In genomic region chr6:124485414-124486144, GRCm38 (mm10) we compare ENCODE assay signal across 9 mouse cellular contexts. TPM values are rescaled to one million over a fixed set of nuclear protein-coding genes. Genes with fewer than 3 reads are reported as not detected.
A peak's percentile ranks its signal among the peaks of the same experiment; 100 is the strongest.
DNase-seq lines count a peak whose midpoint lies in the region; ATAC-seq and TF ChIP-seq lines count a peak whose summit lies in the region.
"Had no signal": no experiment of that assay in that cellular context is flagged by ENCODE, and none has a peak within 500 bp of the region (broad histone marks: within the 10 kb centered on the region; RNA-seq: fewer than 3 reads in every experiment).

No protein-coding gene starts in this region.

- no peak overlapping the region for H3K27ac ChIP-seq in heart, embryonic 16.5 days (ENCODE audit: low read length)
- no peak overlapping the region for H3K27ac ChIP-seq in cortical plate, adult 2 months (ENCODE audit: insufficient read depth, low read length)
- H3K27ac ChIP-seq in hindbrain, postnatal 0 days = no peak overlapping the region

- no peaks in the 10 kb centered on the region for H3K79me2 ChIP-seq in myocyte (ENCODE audit: control insufficient read depth, insufficient read depth)

- no peak overlapping the region for H3ac ChIP-seq in myocyte (ENCODE audit: control insufficient read depth, insufficient read length)

- no peaks in the 10 kb centered on the region for H3K4me1 ChIP-seq in heart, embryonic 16.5 days (ENCODE audit: control insufficient read depth, insufficient read depth, low read length)
- H3K4me1 ChIP-seq in cortical plate, adult 2 months (ENCODE audit: control insufficient read depth, insufficient read depth, low read length) = no peaks in the 10 kb centered on the region
- no peaks in the 10 kb centered on the region for H3K4me1 ChIP-seq in hindbrain, postnatal 0 days (ENCODE audit: insufficient read depth, low read length)

- peak; percentile 62; the same call in 1 of the 2 replicates for TF ChIP-seq POLR2A in cortical plate, adult 2 months (IDR thresholded peaks at IDR 0.05; ENCODE audit: extremely low read depth, insufficient read depth, low read length)
- TF ChIP-seq POLR2A in myocyte (IDR thresholded peaks at IDR 0.05; ENCODE audit: insufficient read length, low read depth) = no peak

- no peaks in the 10 kb centered on the region for H3K36me3 ChIP-seq in heart, embryonic 16.5 days (ENCODE audit: control insufficient read depth, insufficient read depth)
- H3K36me3 ChIP-seq in hindbrain, postnatal 0 days (ENCODE audit: insufficient read depth, low read length) = no peaks in the 10 kb centered on the region
- no peaks in the 10 kb centered on the region for H3K36me3 ChIP-seq in myocyte (ENCODE audit: control insufficient read depth, insufficient read depth)

- H3K9ac ChIP-seq in heart, embryonic 16.5 days (ENCODE audit: low read length) = no peak overlapping the region
- H3K9ac ChIP-seq in hindbrain, postnatal 0 days (replicated peaks; ENCODE audit: low read length) = no peak overlapping the region

- no peaks in the 10 kb centered on the region; the same call in 1 of the 2 replicates for H3K27me3 ChIP-seq in heart, embryonic 16.5 days (ENCODE audit: control insufficient read depth, insufficient read depth, low read length)
- no peaks in the 10 kb centered on the region for H3K27me3 ChIP-seq in hindbrain, postnatal 0 days (ENCODE audit: insufficient read depth, low read length)
- no peaks in the 10 kb centered on the region for H3K27me3 ChIP-seq in myocyte (ENCODE audit: control insufficient read depth, insufficient read depth, insufficient read length)

- H3K4me3 ChIP-seq in heart, embryonic 16.5 days (ENCODE audit: low read length) = peak overlapping the region; percentile 13; the same call in 1 of the 2 replicates
- H3K4me3 ChIP-seq in cortical plate, adult 2 months (ENCODE audit: insufficient read depth, low read length) = peak overlapping the region; percentile 29; the same call in 1 of the 2 replicates
- H3K4me3 ChIP-seq in hindbrain, postnatal 0 days (ENCODE audit: low read length) = peak overlapping the region; percentile 26
- no peak overlapping the region for H3K4me3 ChIP-seq in myocyte

- no peaks in the 10 kb centered on the region for H3K9me3 ChIP-seq in heart, embryonic 16.5 days (replicated peaks; ENCODE audit: control insufficient read depth, low read length)
- no peaks in the 10 kb centered on the region for H3K9me3 ChIP-seq in hindbrain, postnatal 0 days (ENCODE audit: low read length)

- 29% methylated on average over 21 of the region's 21 CpGs for WGBS in heart, embryonic 16.5 days
- WGBS in hindbrain, postnatal 0 days = 29% methylated on average over 21 of the region's 21 CpGs

- no peak for TF ChIP-seq CTCF in cortical plate, adult 2 months (IDR thresholded peaks at IDR 0.05; ENCODE audit: extremely low read depth, insufficient read depth, low read length)
- TF ChIP-seq CTCF in hindbrain, postnatal 0 days (IDR thresholded peaks at IDR 0.05; ENCODE audit: low read depth) = no peak

- H3K4me2 ChIP-seq in heart, embryonic 16.5 days (ENCODE audit: low read depth, low read length) = peak overlapping the region; percentile 48
- H3K4me2 ChIP-seq in hindbrain, postnatal 0 days (ENCODE audit: low read depth, low read length) = peak overlapping the region; percentile 41
- H3K4me2 ChIP-seq in myocyte (ENCODE audit: low read depth) = peak overlapping the region; percentile 90

- DNase-seq in heart, adult 11 months = no peak
- peak; percentile 73 for DNase-seq in hindbrain, postnatal 0 days (ENCODE audit: low spot score)
- no peak for DNase-seq in adrenal gland, adult 18-20 months (ENCODE audit: low spot score in 2 of 2)
- no peak for DNase-seq in cerebellum, postnatal 36 days
- DNase-seq in adrenal gland, adult 2 months = no peak
- DNase-seq: gastrocnemius, postnatal 36 days had no signal

- no peak for ATAC-seq in heart, embryonic 16.5 days (replicated peaks; ENCODE audit: extremely low read depth, insufficient read depth, low FRiP score)
- ATAC-seq in hindbrain, postnatal 0 days = peak; percentile 93

TF ChIP-seq in myocyte, 11 proteins besides CTCF, POLR2A, EP300 and RAD21:
- no peak for TF ChIP-seq E2F4 (IDR thresholded peaks at IDR 0.05; ENCODE audit: insufficient read depth)
- no peak for TF ChIP-seq USF1 (IDR thresholded peaks at IDR 0.05; ENCODE audit: low read depth)
- no peak for TF ChIP-seq POLR2AphosphoS2 (IDR thresholded peaks at IDR 0.05; ENCODE audit: insufficient read length, low read depth)
- TF ChIP-seq MYOG (IDR thresholded peaks at IDR 0.05; ENCODE audit: control insufficient read depth in 1 of 3, insufficient read depth in 1 of 3, insufficient read length in 2 of 3, low read depth in 2 of 3) = no peak
- no peak for TF ChIP-seq TCF12 (IDR thresholded peaks at IDR 0.05; ENCODE audit: insufficient read depth, poor library complexity, severe bottlenecking)
- no peak for TF ChIP-seq TCF3 (IDR thresholded peaks at IDR 0.05; ENCODE audit: insufficient read length, low read depth)
- no peak for TF ChIP-seq MAX (IDR thresholded peaks at IDR 0.05; ENCODE audit: low read depth)
- no peak for TF ChIP-seq SRF (IDR thresholded peaks at IDR 0.05; ENCODE audit: control insufficient read depth, insufficient read length, low read depth)
- TF ChIP-seq REST (IDR thresholded peaks at IDR 0.05; ENCODE audit: insufficient read depth, insufficient read length) = no peak

RNA-seq across cellular contexts. Expression of gene C1rl, which starts 7.3 kb away (rescaled TPM):
- polyA plus RNA-seq in heart, embryonic 16.5 days (2015; fragmentation: Nextera tagmentation; extraction: Ambion mirVana) = 0.34 and 0.42 TPM in 2 replicates
- polyA plus RNA-seq in cortical plate, adult 2 months (2012; rRNA removed) = 0.19 and 0.38 TPM in 2 replicates
- total RNA-seq in hindbrain, postnatal 0 days (2014; rRNA removed) = 0.31 and 0.68 TPM in 2 replicates
- 0.39 and 0.41 TPM in 2 replicates for polyA plus RNA-seq in hindbrain, postnatal 0 days (2015; fragmentation: Nextera tagmentation; extraction: Ambion mirVana)
- polyA plus RNA-seq in myocyte (2012; fragmentation: generic; extraction: Trizol) = 1.2 TPM
- total RNA-seq in adrenal gland, adult 18-20 months (2021) = 10 to 100 TPM; 22.7 to 22.8 TPM
- total RNA-seq in adrenal gland, adult 2 months (2021) = 10 to 100 TPM; 20.6 to 22.0 TPM
- polyA plus RNA-seq in adrenal gland, adult 2 months (2012; rRNA removed) = 11.2 and 13.4 TPM in 2 replicates

RNA-seq across cellular contexts. Expression of gene Clstn3, which starts 21.0 kb away (rescaled TPM):
- 0.87 TPM in 2 replicates for polyA plus RNA-seq in heart, embryonic 16.5 days (2015; fragmentation: Nextera tagmentation; extraction: Ambion mirVana)
- 280 TPM in 2 replicates for polyA plus RNA-seq in cortical plate, adult 2 months (2012; rRNA removed)
- 338 and 342 TPM in 2 replicates for total RNA-seq in hindbrain, postnatal 0 days (2014; rRNA removed)
- 171 and 184 TPM in 2 replicates for polyA plus RNA-seq in hindbrain, postnatal 0 days (2015; fragmentation: Nextera tagmentation; extraction: Ambion mirVana)
- 2.2 TPM for polyA plus RNA-seq in myocyte (2012; fragmentation: generic; extraction: Trizol)
- total RNA-seq in adrenal gland, adult 18-20 months (2021) = 100 to 1,000 TPM; 107 to 199 TPM
- 100 to 1,000 TPM in 1 of 2 experiments, 10 to 100 TPM in 1; 91.8 to 146 TPM for total RNA-seq in adrenal gland, adult 2 months (2021)
- 62.4 and 91.3 TPM in 2 replicates for polyA plus RNA-seq in adrenal gland, adult 2 months (2012; rRNA removed)

RNA-seq across cellular contexts. Expression of gene C1ra, which starts 26.6 kb away (rescaled TPM):
- polyA plus RNA-seq in heart, embryonic 16.5 days (2015; fragmentation: Nextera tagmentation; extraction: Ambion mirVana) = 2.1 and 2.4 TPM in 2 replicates
- 2.1 TPM in 2 replicates for polyA plus RNA-seq in cortical plate, adult 2 months (2012; rRNA removed)
- 0.42 and 1.0 TPM in 2 replicates for total RNA-seq in hindbrain, postnatal 0 days (2014; rRNA removed)
- polyA plus RNA-seq in hindbrain, postnatal 0 days (2015; fragmentation: Nextera tagmentation; extraction: Ambion mirVana) = 0.73 and 0.83 TPM in 2 replicates
- 1.9 TPM for polyA plus RNA-seq in myocyte (2012; fragmentation: generic; extraction: Trizol)
- total RNA-seq in adrenal gland, adult 18-20 months (2021) = 10 to 100 TPM; 45.4 to 88.8 TPM
- 10 to 100 TPM; 48.6 to 68.2 TPM for total RNA-seq in adrenal gland, adult 2 months (2021)
- polyA plus RNA-seq in adrenal gland, adult 2 months (2012; rRNA removed) = 20.3 and 27.2 TPM in 2 replicates

RNA-seq across cellular contexts. Expression of gene C1s1, which starts 56.6 kb away (rescaled TPM):
- 2.2 and 3.7 TPM in 2 replicates for polyA plus RNA-seq in heart, embryonic 16.5 days (2015; fragmentation: Nextera tagmentation; extraction: Ambion mirVana)
- polyA plus RNA-seq in cortical plate, adult 2 months (2012; rRNA removed) = 4.0 and 4.4 TPM in 2 replicates
- total RNA-seq in hindbrain, postnatal 0 days (2014; rRNA removed) = 0.89 and 4.7 TPM in 2 replicates
- polyA plus RNA-seq in hindbrain, postnatal 0 days (2015; fragmentation: Nextera tagmentation; extraction: Ambion mirVana) = 0.49 and 1.2 TPM in 2 replicates
- 0.24 TPM for polyA plus RNA-seq in myocyte (2012; fragmentation: generic; extraction: Trizol)
- total RNA-seq in adrenal gland, adult 18-20 months (2021) = 10 to 100 TPM; 48.3 to 69.2 TPM
- 10 to 100 TPM; 45.4 to 72.3 TPM for total RNA-seq in adrenal gland, adult 2 months (2021)
- polyA plus RNA-seq in adrenal gland, adult 2 months (2012; rRNA removed) = 10.1 and 14.8 TPM in 2 replicates

Comparison
In these comparisons a context has a peak if more than half of its experiments do, and no peak if none do; other contexts are left out.
1. RNA of gene Clstn3, which starts 21.0 kb away (polyA plus RNA-seq): 280 TPM in cortical plate, adult 2 months, 171 to 184 TPM in hindbrain, postnatal 0 days and 62.4 to 91.3 TPM in adrenal gland, adult 2 months; 2.2 TPM in myocyte (single experiment) and 0.87 TPM in heart, embryonic 16.5 days; every median in the first group is over 10 times any median in the second.
2. Peak in every context shown above with its lines, with median percentiles within 50 percentile points of each other: H3K4me2 ChIP-seq.